Mouse (Mus musculus) kidney, postnatal 14 days (tissue): ENCODE data around the gene Dmpk.
A peak's percentile ranks its signal among the peaks of the same experiment; 100 is the strongest.

Source experiments
- DNase-seq: peaks from one replicate; pipeline ENCODE4 v3.0.0; 2022; ENCODE audit warnings: mixed read lengths

The Dmpk gene

GRCm38 (mm10) chr7:19098811-19099210, 15.2 kb downstream of the Dmpk start:
- no peak for DNase-seq

DNA sequence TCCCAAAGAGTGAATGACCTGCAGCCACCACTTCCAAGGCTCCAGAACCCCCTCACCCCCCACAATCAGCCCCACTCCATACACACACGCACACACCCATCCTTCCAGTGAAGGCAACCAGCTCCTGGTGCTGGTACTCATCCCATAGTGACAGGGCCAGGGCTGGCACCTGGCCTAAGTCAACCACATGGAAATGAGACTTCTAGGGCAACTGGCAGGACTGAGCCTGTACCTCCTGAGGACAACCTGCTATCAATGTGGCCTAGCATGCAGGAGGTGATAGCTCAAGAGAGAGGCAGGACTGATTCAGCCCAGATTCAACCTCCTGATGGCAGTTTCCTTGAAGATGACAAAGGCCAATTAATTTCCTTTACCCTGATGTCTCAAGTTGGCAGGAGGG, 16.6 kb downstream of the Dmpk start:
- no peak for DNase-seq

DNA sequence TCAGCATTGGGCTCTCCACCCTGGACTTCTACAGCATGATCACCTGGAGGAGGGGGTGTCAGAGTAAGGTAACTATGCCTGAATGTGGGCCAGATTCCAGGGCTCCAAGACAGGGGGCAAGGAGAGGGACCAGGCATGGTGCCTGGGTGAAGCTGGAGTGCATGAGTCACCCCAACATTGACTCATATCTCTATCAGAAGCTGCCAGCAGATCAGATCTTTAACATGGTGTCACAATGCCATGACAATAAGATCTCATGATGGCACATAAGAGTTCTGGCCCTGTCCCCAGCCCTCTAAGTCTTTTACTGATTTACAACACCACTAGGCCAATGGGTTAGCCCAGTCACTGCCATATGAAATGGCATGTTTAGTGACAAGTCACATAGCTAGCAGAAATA, 20.1 kb downstream of the Dmpk start:
- DNase-seq: no peak

- DNase-seq: no peak
Measured at GRCm38 (mm10) chr7:19104486-19104885, 20.8 kb downstream of the Dmpk start.

- no peak for DNase-seq
Measured at GRCm38 (mm10) chr7:19107436-19107835, 23.8 kb downstream of the Dmpk start.

- no peak for DNase-seq
Measured at GRCm38 (mm10) chr7:19109565-19109964, 25.9 kb downstream of the Dmpk start.

- DNase-seq: peak; percentile 69
Measured at GRCm38 (mm10) chr7:19118028-19118771, 34.6 kb downstream of the Dmpk start, which contains the start of gene Gm4969. Gene Gm4969, minus strand, starts transcription at chr7:19118368.

- no peak for DNase-seq
Measured at GRCm38 (mm10) chr7:19119083-19119482, 35.4 kb downstream of the Dmpk start.

DNA sequence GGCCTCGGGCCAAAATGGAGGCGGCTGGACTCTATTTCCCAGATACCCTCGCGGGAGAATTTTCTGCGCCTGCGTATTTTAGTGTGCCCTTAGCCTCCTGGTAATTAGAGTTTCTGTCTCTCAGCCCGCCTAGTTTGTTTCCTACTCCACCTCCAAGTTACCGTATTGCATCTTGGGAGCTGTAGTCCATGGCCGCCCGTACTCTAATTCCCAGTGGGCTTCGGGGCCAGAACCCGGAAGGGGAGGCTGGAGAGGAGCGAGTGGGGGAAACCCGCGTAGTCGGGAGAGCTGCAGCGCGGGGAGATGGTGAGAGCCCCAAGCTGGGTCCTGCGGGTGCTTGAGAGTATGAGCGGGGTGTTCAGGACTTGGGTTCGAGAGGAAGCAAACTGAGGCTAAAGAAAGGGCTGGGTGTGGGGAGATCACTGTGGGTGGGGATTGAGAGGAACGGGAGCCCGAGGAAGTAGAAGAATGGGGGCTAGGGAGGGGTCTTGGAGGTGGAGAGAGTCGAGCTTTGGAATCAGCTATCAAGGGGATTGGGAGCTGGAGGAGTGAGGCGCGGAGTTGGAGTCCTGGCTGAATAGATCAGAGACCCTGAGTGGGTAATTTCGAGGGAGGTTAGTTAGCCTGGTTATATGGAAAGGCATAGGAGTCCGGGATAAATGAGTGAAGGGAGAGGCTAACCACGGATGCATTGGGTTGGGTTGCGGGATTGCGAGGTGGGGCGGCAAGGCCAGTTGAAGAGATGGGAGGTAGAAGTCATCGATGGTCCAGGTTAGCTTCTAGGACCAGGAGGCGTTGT, 36.2 kb downstream of the Dmpk start, which contains the start of gene Fbxo46:
Fbxo46 (plus strand) TSS at position 229 of the 799 bp plus-strand sequence.
- peak; percentile 96 for DNase-seq

- peak; percentile 65 for DNase-seq
Measured at GRCm38 (mm10) chr7:19121686-19122085, 38.0 kb downstream of the Dmpk start.

- DNase-seq: no peak
Measured at GRCm38 (mm10) chr7:19124713-19125112, 41.1 kb downstream of the Dmpk start.

DNA sequence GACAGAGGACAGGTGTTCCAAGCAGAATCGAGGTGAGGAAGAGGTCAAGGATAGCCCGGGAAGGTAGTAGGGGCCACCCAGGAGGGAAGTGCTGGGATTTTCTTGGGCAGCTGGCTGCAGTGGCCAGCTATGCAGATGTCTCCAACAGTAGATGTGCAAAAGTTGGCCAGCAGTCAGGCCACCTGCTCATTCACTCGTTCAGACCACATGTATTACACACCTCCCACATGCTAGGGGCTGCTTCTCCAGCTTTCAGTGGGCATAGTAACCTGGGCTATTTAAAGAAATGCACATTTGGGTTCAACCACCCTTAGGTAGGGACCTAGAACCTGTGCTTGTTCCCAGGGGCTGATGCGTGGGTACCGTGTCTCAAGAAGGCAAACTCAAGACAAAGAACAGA, 44.1 kb downstream of the Dmpk start:
- DNase-seq: no peak

DNA sequence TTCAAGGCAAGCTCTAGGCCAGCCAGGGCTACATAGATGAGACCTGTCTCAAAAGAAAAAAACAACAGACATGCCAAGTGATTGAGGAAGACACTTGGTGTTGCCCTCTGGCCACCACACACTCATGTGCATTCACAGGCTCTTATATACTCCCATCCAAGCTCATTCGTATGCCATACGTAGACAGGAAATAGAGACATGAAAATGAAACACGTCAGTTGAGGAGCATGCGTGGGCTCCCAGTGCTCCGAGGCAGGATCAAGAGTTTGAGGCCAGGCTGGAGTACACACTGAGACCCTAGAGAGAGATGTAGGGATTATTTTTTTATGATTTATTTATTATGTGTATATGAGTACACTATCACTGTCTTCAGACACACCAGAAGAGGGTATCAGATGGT, 45.7 kb downstream of the Dmpk start:
- no peak for DNase-seq

DNA sequence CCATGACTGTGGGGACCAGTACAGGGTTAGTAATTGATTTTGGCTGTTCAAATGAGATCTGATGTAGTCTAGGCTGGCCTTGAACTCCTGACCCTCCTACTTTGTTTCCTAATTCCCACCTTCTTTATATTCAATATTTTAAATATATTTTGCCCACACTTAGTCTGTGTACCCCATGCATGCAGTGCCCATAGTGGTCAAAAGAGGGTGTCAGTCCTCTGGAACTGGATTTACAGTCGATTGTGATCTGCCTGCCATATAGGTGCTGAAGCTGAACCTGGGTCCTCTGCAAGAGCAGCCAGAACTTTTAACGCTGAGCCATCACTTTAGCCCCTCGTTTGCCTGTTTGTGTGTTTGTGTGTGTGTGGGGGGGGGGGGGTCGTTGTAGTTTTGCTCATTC, 47.0 kb downstream of the Dmpk start:
- no peak for DNase-seq

GRCm38 (mm10) chr7:19131324-19131848, 47.7 kb downstream of the Dmpk start:
- DNase-seq: peak; percentile 99

- DNase-seq: no peak
Measured at GRCm38 (mm10) chr7:19136168-19136567, 52.5 kb downstream of the Dmpk start.

DNA sequence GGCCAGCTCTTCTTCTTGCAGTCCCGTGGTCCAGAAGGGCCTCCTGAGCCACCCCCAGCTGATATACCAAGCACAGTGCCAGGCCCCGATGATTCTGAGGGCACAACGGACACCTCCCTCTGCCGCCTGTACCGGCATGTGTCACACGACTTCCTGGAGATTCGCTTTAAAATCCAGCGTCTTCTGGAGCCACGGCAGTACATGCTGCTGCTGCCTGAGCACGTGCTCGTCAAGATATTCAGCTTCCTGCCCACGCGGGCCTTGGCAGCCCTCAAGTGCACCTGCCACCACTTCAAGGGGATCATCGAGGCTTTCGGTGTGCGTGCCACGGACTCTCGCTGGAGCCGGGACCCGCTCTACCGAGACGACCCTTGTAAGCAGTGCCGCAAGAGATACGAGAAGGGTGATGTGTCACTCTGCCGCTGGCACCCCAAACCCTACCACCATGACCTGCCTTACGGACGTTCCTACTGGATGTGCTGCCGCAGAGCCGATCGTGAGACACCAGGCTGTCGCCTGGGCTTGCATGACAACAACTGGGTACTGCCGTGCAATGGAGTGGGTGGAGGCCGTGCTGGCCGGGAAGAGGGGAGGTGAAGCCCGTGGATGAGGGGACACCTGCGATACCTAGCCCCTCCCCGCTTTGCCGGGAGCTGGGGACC, 53.2 kb downstream of the Dmpk start:
- DNase-seq: no peak

DNA sequence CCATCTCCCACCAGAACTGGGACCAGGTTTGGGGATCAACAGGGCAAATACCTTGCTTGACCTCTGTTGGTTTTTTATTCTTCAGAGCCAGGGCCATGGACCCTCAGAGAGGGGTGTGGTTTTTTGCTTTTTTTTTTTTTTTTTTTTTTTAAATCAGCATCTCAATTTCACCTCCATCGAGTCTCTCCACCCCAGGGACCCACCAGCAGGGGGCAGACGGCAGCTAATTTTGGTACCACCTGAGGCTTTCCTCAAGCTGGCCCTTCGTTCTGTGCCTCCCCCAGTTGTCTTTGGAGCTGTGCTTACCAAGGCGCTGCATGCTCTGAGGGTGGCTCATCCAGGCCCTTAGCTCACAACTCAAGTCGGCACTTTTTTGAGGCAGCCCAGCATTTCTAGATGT, 53.7 kb downstream of the Dmpk start:
- peak; percentile 60 for DNase-seq
